Mouse (Mus musculus): ENCODE results near the gene Evi5l. TPM values are rescaled to one million over a fixed set of nuclear protein-coding genes. Genes with fewer than 3 reads are reported as not detected.

The Evi5l gene
- polyA plus RNA-seq, 1 experiment from 2014 or later = 16.5 TPM

DNA sequence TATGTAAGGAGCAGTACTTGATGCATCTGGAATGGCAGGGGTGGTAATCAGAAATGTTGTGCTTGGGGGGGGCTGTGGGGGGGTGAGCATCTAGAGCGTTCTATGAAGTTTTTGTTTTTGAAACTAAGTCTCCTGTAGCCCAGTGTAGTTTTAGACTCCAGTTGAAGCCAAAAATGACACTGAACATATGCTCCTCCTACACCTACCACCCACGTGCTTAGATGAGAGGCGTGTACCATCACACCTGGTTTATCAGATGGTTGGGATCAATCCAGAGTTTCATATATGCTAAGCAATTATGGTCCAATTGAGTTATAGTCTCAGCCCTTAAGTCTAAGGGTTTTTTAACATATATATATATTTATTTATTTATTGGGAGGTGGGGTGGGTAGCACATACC, 53.2 kb downstream of the Evi5l start:
- ATAC-seq (replicated peaks; ENCODE audit: low FRiP score, low read depth) (no peak), DNase-seq (ENCODE audit: low spot score) (no peak)
- no peak for TF ChIP-seq CTCF (IDR thresholded peaks at IDR 0.05; ENCODE audit: low read depth)
- no peak overlapping the region for H3K4me3 ChIP-seq (replicated peaks; ENCODE audit: low read depth, low read length)
- H3K36me3 ChIP-seq (ENCODE audit: insufficient read depth, low read length) = no peaks in the 10 kb centered on the region
- 0 out of 2 replicates have a peak, but pooled peaks cover 2% of the 10 kb centered on the region for H3K4me1 ChIP-seq (replicated peaks; ENCODE audit: insufficient read depth, low read length)
- H3K4me2 ChIP-seq (ENCODE audit: low read length) = no peak overlapping the region
- 85% methylated on average over 3 of the region's 3 CpGs for WGBS
- H3K9ac ChIP-seq (ENCODE audit: low read depth, low read length) = no peak overlapping the region
- 0 out of 2 replicates have a peak, but pooled peaks cover 4% of the 10 kb centered on the region for H3K27me3 ChIP-seq (ENCODE audit: insufficient read depth, low read length)
- no peaks in the 10 kb centered on the region for H3K9me3 ChIP-seq (replicated peaks; ENCODE audit: low read length)
- no peak overlapping the region for H3K27ac ChIP-seq

GRCm38 (mm10) chr8:4222059-4222458, 55.7 kb downstream of the Evi5l start:
- H3K4me2 ChIP-seq (ENCODE audit: low read length) = no peak overlapping the region
- DNase-seq (ENCODE audit: low spot score) = no peak
- H3K4me3 ChIP-seq (replicated peaks; ENCODE audit: low read depth, low read length) = no peak overlapping the region
- no peaks in the 10 kb centered on the region for H3K9me3 ChIP-seq (replicated peaks; ENCODE audit: low read length)
- no peaks in the 10 kb centered on the region for H3K36me3 ChIP-seq (ENCODE audit: insufficient read depth, low read length)
- ATAC-seq (replicated peaks; ENCODE audit: low FRiP score, low read depth) = no peak
- H3K9ac ChIP-seq (ENCODE audit: low read depth, low read length) = no peak overlapping the region
- H3K27me3 ChIP-seq (ENCODE audit: insufficient read depth, low read length) = 0 out of 2 replicates have a peak, but pooled peaks cover 4% of the 10 kb centered on the region
- TF ChIP-seq CTCF (IDR thresholded peaks at IDR 0.05; ENCODE audit: low read depth) = no peak
- H3K4me1 ChIP-seq (replicated peaks; ENCODE audit: insufficient read depth, low read length) = no peaks in the 10 kb centered on the region
- no peak overlapping the region for H3K27ac ChIP-seq

- peak overlapping the region; percentile 33 for H3K4me3 ChIP-seq (replicated peaks; ENCODE audit: low read depth, low read length)
- WGBS = 32% methylated on average over 4 of the region's 4 CpGs
- 0 out of 2 replicates have a peak, but pooled peaks have one; percentile 16 for TF ChIP-seq CTCF (IDR thresholded peaks at IDR 0.05; ENCODE audit: low read depth)
- no peaks in the 10 kb centered on the region for H3K36me3 ChIP-seq (ENCODE audit: insufficient read depth, low read length)
- peak overlapping the region; percentile 66 for H3K4me2 ChIP-seq (ENCODE audit: low read length)
- peak; percentile 35; the same call in 1 of the 2 replicates for ATAC-seq (replicated peaks; ENCODE audit: low FRiP score, low read depth)
- H3K27ac ChIP-seq = no peak overlapping the region
- no peak for DNase-seq (ENCODE audit: low spot score)
- H3K9ac ChIP-seq (ENCODE audit: low read depth, low read length) = no peak overlapping the region
- H3K27me3 ChIP-seq (ENCODE audit: insufficient read depth, low read length) = no peaks in the 10 kb centered on the region
- no peaks in the 10 kb centered on the region for H3K4me1 ChIP-seq (replicated peaks; ENCODE audit: insufficient read depth, low read length)
- no peaks in the 10 kb centered on the region for H3K9me3 ChIP-seq (replicated peaks; ENCODE audit: low read length)
Observed at GRCm38 (mm10) chr8:4226323-4226722, 60.0 kb downstream of the Evi5l start.

GRCm38 (mm10) chr8:4226739-4227347, 60.5 kb downstream of the Evi5l start, which contains the start of gene Lrrc8e:
Gene Lrrc8e (plus strand): TSS chr8:4226827.
- ATAC-seq (replicated peaks; ENCODE audit: low FRiP score, low read depth) (peak; percentile 83), DNase-seq (ENCODE audit: low spot score) (no peak)
- H3K4me3 ChIP-seq (replicated peaks; ENCODE audit: low read depth, low read length) = peak within 1 kb of the TSS; percentile 33
- no peaks in the 10 kb centered on the region for H3K9me3 ChIP-seq (replicated peaks; ENCODE audit: low read length)
- 3% methylated on average over 33 of the region's 33 CpGs for whole genome bisulfite sequencing
- no peak within 1 kb of the TSS for H3K27ac ChIP-seq
- peak within 1 kb of the TSS; percentile 36; the same call in 1 of the 2 replicates for H3K9ac ChIP-seq (ENCODE audit: low read depth, low read length)
- no peaks in the 10 kb centered on the region for H3K4me1 ChIP-seq (replicated peaks; ENCODE audit: insufficient read depth, low read length)
- H3K36me3 ChIP-seq (ENCODE audit: insufficient read depth, low read length) = no peaks in the 10 kb centered on the region
- H3K27me3 ChIP-seq (ENCODE audit: insufficient read depth, low read length) = no peaks in the 10 kb centered on the region
- TF ChIP-seq CTCF (IDR thresholded peaks at IDR 0.05; ENCODE audit: low read depth) = no peak
- H3K4me2 ChIP-seq (ENCODE audit: low read length) = peak within 1 kb of the TSS; percentile 66

GRCm38 (mm10) chr8:4227919-4228318, 61.6 kb downstream of the Evi5l start:
- Histone ChIP-seq H3K9ac (ENCODE audit: low read depth, low read length) (no peak overlapping the region), H3K27ac (no peak overlapping the region), H3K36me3 (ENCODE audit: insufficient read depth, low read length) (no peaks in the 10 kb centered on the region), H3K4me3 (replicated peaks; ENCODE audit: low read depth, low read length) (no peak overlapping the region), H3K9me3 (replicated peaks; ENCODE audit: low read length) (no peaks in the 10 kb centered on the region), H3K4me1 (replicated peaks; ENCODE audit: insufficient read depth, low read length) (no peaks in the 10 kb centered on the region), H3K4me2 (ENCODE audit: low read length) (no peak overlapping the region), H3K27me3 (ENCODE audit: insufficient read depth, low read length) (no peaks in the 10 kb centered on the region)
- DNase-seq (ENCODE audit: low spot score) (no peak), ATAC-seq (replicated peaks; ENCODE audit: low FRiP score, low read depth) (no peak)
- WGBS = 88% methylated on average over 4 of the region's 4 CpGs
- no peak for TF ChIP-seq CTCF (IDR thresholded peaks at IDR 0.05; ENCODE audit: low read depth)

- Histone ChIP-seq H3K4me3 (replicated peaks; ENCODE audit: low read depth, low read length) (no peak overlapping the region), H3K27ac (no peak overlapping the region), H3K27me3 (ENCODE audit: insufficient read depth, low read length) (no peaks in the 10 kb centered on the region), H3K9me3 (replicated peaks; ENCODE audit: low read length) (no peaks in the 10 kb centered on the region), H3K9ac (ENCODE audit: low read depth, low read length) (no peak overlapping the region), H3K36me3 (ENCODE audit: insufficient read depth, low read length) (no peaks in the 10 kb centered on the region), H3K4me2 (ENCODE audit: low read length) (no peak overlapping the region), H3K4me1 (replicated peaks; ENCODE audit: insufficient read depth, low read length) (no peaks in the 10 kb centered on the region)
- ATAC-seq (replicated peaks; ENCODE audit: low FRiP score, low read depth) = no peak
- TF ChIP-seq CTCF (IDR thresholded peaks at IDR 0.05; ENCODE audit: low read depth) = no peak
- DNase-seq (ENCODE audit: low spot score) = no peak
- WGBS = 68% methylated on average over 5 of the region's 5 CpGs
Observed at GRCm38 (mm10) chr8:4229784-4230183, 63.4 kb downstream of the Evi5l start.
